Mouse (Mus musculus) heart, adult 2 months (tissue): ENCODE data around the gene Kif5c.

Source experiments
- CTCF ChIP-seq: fragments of 200-600 bp; IDR thresholded peaks from 2 replicates; pipeline ENCODE4 v1.8.1; 2022; ENCODE audit warnings: antibody characterized with exemption, mild to moderate bottlenecking, moderate library complexity
- EP300 ChIP-seq: fragments of 200-500 bp; IDR thresholded peaks from 2 replicates; pipeline ENCODE4 v1.6.1; 2011; ENCODE audit warnings: low read depth, low read length, control low read depth; ENCODE audit not compliant: insufficient read depth
- POLR2A ChIP-seq: fragments of 200-500 bp; IDR thresholded peaks from 2 replicates; pipeline ENCODE4 v1.6.1; 2011; ENCODE audit warnings: mild to moderate bottlenecking, low read depth, low read length, control low read depth; ENCODE audit not compliant: insufficient read depth

DNA sequence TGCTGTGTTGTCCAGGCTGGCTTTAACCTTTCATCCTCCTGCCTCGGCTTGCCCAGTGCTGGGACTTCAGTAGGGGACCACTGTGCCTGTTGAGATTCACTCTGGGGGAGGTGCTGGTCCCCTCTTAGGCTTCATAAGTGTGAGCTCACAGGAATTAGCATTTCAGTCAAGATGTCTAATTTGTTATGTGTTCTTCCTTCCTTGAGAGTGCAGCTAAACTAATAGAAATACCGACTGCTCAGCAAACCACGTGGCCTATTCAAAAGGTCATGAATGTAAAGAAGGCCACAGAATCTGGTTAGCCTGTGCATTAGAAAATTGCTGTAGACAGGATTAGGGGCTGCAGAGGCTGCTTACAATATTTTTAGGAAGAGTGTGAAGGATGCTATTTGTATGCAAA lies 99.4 kb downstream of the Kif5c start:
- no peak for TF ChIP-seq CTCF
- TF ChIP-seq EP300: no peak
- no peak for TF ChIP-seq POLR2A
